Mouse (Mus musculus): ENCODE data around the gene Ptpn13. TPM values are rescaled to one million over a fixed set of nuclear protein-coding genes. Genes with fewer than 3 reads are reported as not detected.

Ptpn13 gene
- polyA plus RNA-seq, 1 experiment from 2014 or later, result 3.9 TPM

GRCm38 (mm10) chr5:103614356-103614755 lies 189.4 kb downstream of the Ptpn13 start:
- H3K36me3 ChIP-seq (ENCODE audit: control insufficient read depth, insufficient read depth, low read length), result no peaks in the 10 kb centered on the region
- no peak overlapping the region for H3K27ac ChIP-seq (ENCODE audit: low read length)
- no peak overlapping the region for H3K4me2 ChIP-seq (ENCODE audit: low read length)
- H3K9ac ChIP-seq (ENCODE audit: low read depth, low read length), result no peak overlapping the region
- no peak overlapping the region for H3K4me3 ChIP-seq (ENCODE audit: low read depth, low read length)
- 90% methylated on average over 7 of the region's 7 CpGs for WGBS
- H3K4me1 ChIP-seq (ENCODE audit: control insufficient read depth, insufficient read depth, low read length), result no peaks in the 10 kb centered on the region
- ATAC-seq, result no peak
- H3K9me3 ChIP-seq (replicated peaks; ENCODE audit: control insufficient read depth, low read length, poor library complexity, severe bottlenecking), result no peaks in the 10 kb centered on the region
- no peaks in the 10 kb centered on the region for H3K27me3 ChIP-seq (ENCODE audit: control insufficient read depth, insufficient read depth, low read depth, low read length)

- Histone ChIP-seq H3K27ac (ENCODE audit: low read length) (no peak overlapping the region), H3K4me3 (ENCODE audit: low read depth, low read length) (no peak overlapping the region)
- no peak for ATAC-seq
Measured at GRCm38 (mm10) chr5:103617191-103617590, 192.2 kb downstream of the Ptpn13 start.

GRCm38 (mm10) chr5:103620301-103620973 lies 195.4 kb downstream of the Ptpn13 start:
- Histone ChIP-seq H3K9ac (ENCODE audit: low read depth, low read length) (no peak overlapping the region), H3K4me1 (ENCODE audit: control insufficient read depth, insufficient read depth, low read length) (no peaks in the 10 kb centered on the region), H3K27ac (ENCODE audit: low read length) (no peak overlapping the region), H3K36me3 (ENCODE audit: control insufficient read depth, insufficient read depth, low read length) (no peaks in the 10 kb centered on the region), H3K27me3 (ENCODE audit: control insufficient read depth, insufficient read depth, low read depth, low read length) (no peaks in the 10 kb centered on the region), H3K9me3 (replicated peaks; ENCODE audit: control insufficient read depth, low read length, poor library complexity, severe bottlenecking) (no peaks in the 10 kb centered on the region), H3K4me3 (ENCODE audit: low read depth, low read length) (no peak overlapping the region), H3K4me2 (ENCODE audit: low read length) (no peak overlapping the region)
- ATAC-seq, result no peak
- WGBS, result 82% methylated on average over 12 of the region's 12 CpGs

More at GRCm38 (mm10) chr5:103617191-103617590, 192.2 kb downstream of the Ptpn13 start:
- no peaks in the 10 kb centered on the region for H3K9me3 ChIP-seq (replicated peaks; ENCODE audit: control insufficient read depth, low read length, poor library complexity, severe bottlenecking)
- no peaks in the 10 kb centered on the region for H3K36me3 ChIP-seq (ENCODE audit: control insufficient read depth, insufficient read depth, low read length)
- no peak overlapping the region for H3K4me2 ChIP-seq (ENCODE audit: low read length)
- no peaks in the 10 kb centered on the region for H3K27me3 ChIP-seq (ENCODE audit: control insufficient read depth, insufficient read depth, low read depth, low read length)
- H3K9ac ChIP-seq (ENCODE audit: low read depth, low read length), result no peak overlapping the region
- WGBS, result 65% methylated on average over 9 of the region's 9 CpGs
- no peaks in the 10 kb centered on the region for H3K4me1 ChIP-seq (ENCODE audit: control insufficient read depth, insufficient read depth, low read length)

DNA sequence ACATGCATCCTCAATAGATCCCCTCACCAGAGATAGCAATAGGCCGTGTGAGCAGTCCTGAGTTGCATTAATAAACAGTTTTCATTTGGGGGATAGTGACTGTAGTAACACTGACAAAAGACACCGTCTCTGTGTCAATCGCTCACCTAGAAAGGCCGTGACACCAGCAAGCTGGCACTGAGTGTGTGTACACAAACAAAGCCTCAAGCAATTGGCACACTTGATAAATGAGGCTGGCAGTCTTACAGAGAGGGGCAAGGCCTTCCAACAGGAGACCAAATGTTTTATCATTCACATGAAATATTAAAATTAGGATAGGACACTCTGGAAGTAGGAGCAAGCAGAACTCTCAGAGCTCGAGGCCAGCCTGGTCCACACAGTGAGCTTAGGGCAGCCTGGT lies 197.3 kb downstream of the Ptpn13 start:
- Histone ChIP-seq H3K36me3 (ENCODE audit: control insufficient read depth, insufficient read depth, low read length) (no peaks in the 10 kb centered on the region), H3K9ac (ENCODE audit: low read depth, low read length) (no peak overlapping the region), H3K4me1 (ENCODE audit: control insufficient read depth, insufficient read depth, low read length) (no peaks in the 10 kb centered on the region), H3K9me3 (replicated peaks; ENCODE audit: control insufficient read depth, low read length, poor library complexity, severe bottlenecking) (no peaks in the 10 kb centered on the region), H3K27ac (ENCODE audit: low read length) (no peak overlapping the region), H3K4me3 (ENCODE audit: low read depth, low read length) (no peak overlapping the region), H3K27me3 (ENCODE audit: control insufficient read depth, insufficient read depth, low read depth, low read length) (no peaks in the 10 kb centered on the region), H3K4me2 (ENCODE audit: low read length) (no peak overlapping the region)
- ATAC-seq, result no peak
- WGBS, result 73% methylated on average over 5 of the region's 5 CpGs

- 91% methylated on average over 5 of the region's 5 CpGs for WGBS
Measured at GRCm38 (mm10) chr5:103624831-103625230, 199.8 kb downstream of the Ptpn13 start.

DNA sequence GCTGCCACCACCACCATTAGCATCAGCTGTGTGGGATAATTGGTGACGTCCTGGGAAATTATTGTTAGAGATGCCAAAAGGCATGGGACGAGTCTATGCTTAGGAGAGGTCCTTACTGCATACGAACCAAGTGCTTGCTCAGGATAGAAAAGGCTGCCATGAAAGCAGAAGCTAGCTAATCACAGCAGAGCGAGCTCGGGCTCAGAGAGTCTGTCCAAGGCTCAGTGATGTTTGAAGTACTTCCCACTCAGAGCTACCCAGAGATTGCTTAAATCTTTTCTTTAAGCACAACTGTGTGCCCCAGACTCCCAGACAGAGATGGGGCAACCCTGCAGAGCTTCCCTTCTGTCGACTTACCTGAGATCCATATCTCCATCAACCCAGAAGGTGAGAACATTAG lies 203.5 kb downstream of the Ptpn13 start:
- Histone ChIP-seq H3K9me3 (replicated peaks; ENCODE audit: control insufficient read depth, low read length, poor library complexity, severe bottlenecking) (no peaks in the 10 kb centered on the region), H3K9ac (ENCODE audit: low read depth, low read length) (no peak overlapping the region), H3K27ac (ENCODE audit: low read length) (no peak overlapping the region), H3K4me3 (ENCODE audit: low read depth, low read length) (no peak overlapping the region), H3K36me3 (ENCODE audit: control insufficient read depth, insufficient read depth, low read length) (no peaks in the 10 kb centered on the region), H3K27me3 (ENCODE audit: control insufficient read depth, insufficient read depth, low read depth, low read length) (no peaks in the 10 kb centered on the region), H3K4me2 (ENCODE audit: low read length) (no peak overlapping the region), H3K4me1 (ENCODE audit: control insufficient read depth, insufficient read depth, low read length) (peaks cover 3% of the 10 kb centered on the region; the same call in 1 of the 2 replicates)
- no peak for ATAC-seq
- WGBS, result 82% methylated on average over 6 of the region's 6 CpGs

More at GRCm38 (mm10) chr5:103624831-103625230, 199.8 kb downstream of the Ptpn13 start:
- Histone ChIP-seq H3K9me3 (replicated peaks; ENCODE audit: control insufficient read depth, low read length, poor library complexity, severe bottlenecking) (no peaks in the 10 kb centered on the region), H3K27me3 (ENCODE audit: control insufficient read depth, insufficient read depth, low read depth, low read length) (no peaks in the 10 kb centered on the region), H3K4me1 (ENCODE audit: control insufficient read depth, insufficient read depth, low read length) (peaks cover 3% of the 10 kb centered on the region; the same call in 1 of the 2 replicates), H3K4me2 (ENCODE audit: low read length) (no peak overlapping the region), H3K27ac (ENCODE audit: low read length) (no peak overlapping the region), H3K4me3 (ENCODE audit: low read depth, low read length) (no peak overlapping the region), H3K9ac (ENCODE audit: low read depth, low read length) (no peak overlapping the region), H3K36me3 (ENCODE audit: control insufficient read depth, insufficient read depth, low read length) (no peaks in the 10 kb centered on the region)
- no peak for ATAC-seq

GRCm38 (mm10) chr5:103629111-103629764 lies 204.2 kb downstream of the Ptpn13 start, which contains the start of gene Slc10a6:
Gene Slc10a6 (minus strand): TSS chr5:103629403.
- 61% methylated on average over 17 of the region's 17 CpGs for WGBS
- no peak within 1 kb of the TSS for H3K4me3 ChIP-seq (ENCODE audit: low read depth, low read length)
- H3K36me3 ChIP-seq (ENCODE audit: control insufficient read depth, insufficient read depth, low read length), result no peaks in the 10 kb centered on the region
- H3K9ac ChIP-seq (ENCODE audit: low read depth, low read length), result no peak within 1 kb of the TSS
- ATAC-seq, result no peak
- H3K4me2 ChIP-seq (ENCODE audit: low read length), result no peak within 1 kb of the TSS
- H3K4me1 ChIP-seq (ENCODE audit: control insufficient read depth, insufficient read depth, low read length), result peaks cover 3% of the 10 kb centered on the region; the same call in 1 of the 2 replicates
- H3K27ac ChIP-seq (ENCODE audit: low read length), result no peak within 1 kb of the TSS
- no peaks in the 10 kb centered on the region for H3K9me3 ChIP-seq (replicated peaks; ENCODE audit: control insufficient read depth, low read length, poor library complexity, severe bottlenecking)
- H3K27me3 ChIP-seq (ENCODE audit: control insufficient read depth, insufficient read depth, low read depth, low read length), result no peaks in the 10 kb centered on the region

DNA sequence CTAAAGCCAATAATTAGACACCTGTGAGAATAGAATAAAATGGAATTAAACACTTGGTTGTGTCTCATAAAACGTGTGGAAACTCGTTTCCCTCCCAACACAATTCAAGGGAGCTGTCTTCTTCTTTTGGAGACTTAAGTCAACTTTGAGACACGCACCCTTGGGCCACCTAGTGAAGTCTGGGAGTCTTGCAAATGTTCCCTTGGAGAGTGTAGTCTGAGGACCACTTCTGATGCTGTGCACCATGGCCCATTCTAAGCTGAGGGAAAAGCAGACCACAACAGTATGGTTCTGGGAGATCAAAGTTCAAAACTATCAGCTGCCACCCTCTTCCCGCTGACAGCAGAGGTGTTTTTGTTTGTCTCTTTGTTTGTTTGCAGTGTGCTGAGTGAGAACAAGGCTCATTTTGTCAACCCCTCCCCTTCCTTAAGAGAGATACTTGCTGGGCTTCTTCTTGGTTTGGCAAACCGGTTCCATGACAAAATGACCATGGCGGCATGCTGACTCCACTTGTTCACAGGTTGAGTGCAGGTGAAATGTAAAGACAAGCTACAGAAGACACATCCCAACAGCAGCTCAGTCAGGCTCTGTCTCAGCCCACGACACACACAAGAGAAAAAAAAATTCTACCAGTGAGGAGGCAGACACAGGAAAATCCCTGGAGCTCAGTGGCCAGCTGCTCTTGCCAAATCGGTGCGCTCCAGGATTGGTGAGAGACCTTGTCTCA lies 205.0 kb downstream of the Ptpn13 start:
- no peak overlapping the region for H3K4me2 ChIP-seq (ENCODE audit: low read length)
- H3K9me3 ChIP-seq (replicated peaks; ENCODE audit: control insufficient read depth, low read length, poor library complexity, severe bottlenecking), result no peaks in the 10 kb centered on the region
- no peaks in the 10 kb centered on the region for H3K27me3 ChIP-seq (ENCODE audit: control insufficient read depth, insufficient read depth, low read depth, low read length)
- H3K4me1 ChIP-seq (ENCODE audit: control insufficient read depth, insufficient read depth, low read length), result peaks cover 3% of the 10 kb centered on the region; the same call in 1 of the 2 replicates
- WGBS, result 76% methylated on average over 9 of the region's 9 CpGs
- no peaks in the 10 kb centered on the region for H3K36me3 ChIP-seq (ENCODE audit: control insufficient read depth, insufficient read depth, low read length)
- ATAC-seq, result no peak
- no peak overlapping the region for H3K27ac ChIP-seq (ENCODE audit: low read length)
- H3K4me3 ChIP-seq (ENCODE audit: low read depth, low read length), result no peak overlapping the region
- H3K9ac ChIP-seq (ENCODE audit: low read depth, low read length), result no peak overlapping the region

- H3K4me2 ChIP-seq (ENCODE audit: low read length), result no peak overlapping the region
- H3K27ac ChIP-seq (ENCODE audit: low read length), result no peak overlapping the region
- no peak overlapping the region for H3K9ac ChIP-seq (ENCODE audit: low read depth, low read length)
- ATAC-seq, result no peak
- no peaks in the 10 kb centered on the region for H3K9me3 ChIP-seq (replicated peaks; ENCODE audit: control insufficient read depth, low read length, poor library complexity, severe bottlenecking)
- H3K27me3 ChIP-seq (ENCODE audit: control insufficient read depth, insufficient read depth, low read depth, low read length), result no peaks in the 10 kb centered on the region
- H3K36me3 ChIP-seq (ENCODE audit: control insufficient read depth, insufficient read depth, low read length), result no peaks in the 10 kb centered on the region
- 92% methylated on average over 2 of the region's 2 CpGs for WGBS
- H3K4me1 ChIP-seq (ENCODE audit: control insufficient read depth, insufficient read depth, low read length), result no peaks in the 10 kb centered on the region
- no peak overlapping the region for H3K4me3 ChIP-seq (ENCODE audit: low read depth, low read length)
Measured at GRCm38 (mm10) chr5:103637162-103637561, 212.2 kb downstream of the Ptpn13 start.

All from midbrain, embryonic 16.5 days (tissue).